Mouse (Mus musculus): ENCODE measurements around the gene Dscam. TPM values are rescaled to one million over a fixed set of nuclear protein-coding genes. Genes with fewer than 3 reads are reported as not detected.

Dscam gene
- polyA plus RNA-seq, 1 experiment from 2014 or later, result not detected

DNA sequence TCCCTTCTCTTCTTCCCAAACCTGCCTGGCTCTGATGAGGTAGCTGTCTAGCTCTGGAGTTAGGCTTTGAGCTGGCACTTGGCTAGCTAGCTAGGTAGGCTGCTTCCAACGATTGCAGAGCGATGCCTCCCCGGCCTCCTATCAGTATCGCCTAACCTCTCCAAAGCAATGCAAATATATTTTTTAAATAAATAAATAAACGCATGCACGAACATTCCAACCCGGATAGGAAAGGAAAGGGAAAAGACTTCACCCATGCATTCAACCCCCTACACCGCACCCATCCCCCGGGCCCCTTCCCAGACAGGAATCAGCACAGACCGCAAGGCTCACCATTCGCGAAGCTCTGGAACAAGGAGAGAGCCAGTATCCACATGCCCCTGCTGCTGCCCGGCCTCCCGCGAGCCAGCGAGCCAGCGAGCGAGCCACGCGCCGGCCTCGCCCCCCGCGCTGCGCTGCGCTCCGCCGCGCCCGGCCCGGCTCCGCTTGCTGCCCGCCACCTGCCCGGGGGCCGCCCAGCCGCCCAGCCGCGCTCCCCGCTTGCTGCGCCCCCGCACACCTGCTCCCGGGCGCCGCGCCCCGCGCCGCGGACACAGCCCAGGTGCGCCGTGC is 545 bp downstream of the Dscam start:
- Histone ChIP-seq H3K36me3 (no peaks in the 10 kb centered on the region), H3K27ac (ENCODE audit: poor library complexity, severe bottlenecking) (no peak overlapping the region), H3K27me3 (replicated peaks) (peaks cover 69% of the 10 kb centered on the region), H3K9ac (peak overlapping the region; percentile 74), H3K4me2 (peak overlapping the region; percentile 100), H3K4me3 (peak overlapping the region; percentile 76), H3K4me1 (replicated peaks) (peaks cover 13% of the 10 kb centered on the region; the same call in 1 of the 2 replicates), H3K9me3 (replicated peaks) (no peaks in the 10 kb centered on the region)
- 7% methylated on average over 46 of the region's 51 CpGs for WGBS
- ATAC-seq (ENCODE audit: insufficient number of reproducible peaks, low FRiP score), result no peak

GRCm38 (mm10) chr16:97168614-97169013 is 1.9 kb downstream of the Dscam start:
- no peak overlapping the region for H3K27ac ChIP-seq (ENCODE audit: poor library complexity, severe bottlenecking)
- WGBS, result 53% methylated on average over 3 of the region's 3 CpGs
- H3K9ac ChIP-seq, result no peak overlapping the region
- no peak for ATAC-seq (ENCODE audit: insufficient number of reproducible peaks, low FRiP score)
- peaks cover 15% of the 10 kb centered on the region; the same call in 1 of the 2 replicates for H3K4me1 ChIP-seq (replicated peaks)
- H3K4me3 ChIP-seq, result no peak overlapping the region
- H3K4me2 ChIP-seq, result no peak overlapping the region
- H3K9me3 ChIP-seq (replicated peaks), result no peaks in the 10 kb centered on the region
- H3K27me3 ChIP-seq (replicated peaks), result peaks cover 70% of the 10 kb centered on the region
- H3K36me3 ChIP-seq, result no peaks in the 10 kb centered on the region

DNA sequence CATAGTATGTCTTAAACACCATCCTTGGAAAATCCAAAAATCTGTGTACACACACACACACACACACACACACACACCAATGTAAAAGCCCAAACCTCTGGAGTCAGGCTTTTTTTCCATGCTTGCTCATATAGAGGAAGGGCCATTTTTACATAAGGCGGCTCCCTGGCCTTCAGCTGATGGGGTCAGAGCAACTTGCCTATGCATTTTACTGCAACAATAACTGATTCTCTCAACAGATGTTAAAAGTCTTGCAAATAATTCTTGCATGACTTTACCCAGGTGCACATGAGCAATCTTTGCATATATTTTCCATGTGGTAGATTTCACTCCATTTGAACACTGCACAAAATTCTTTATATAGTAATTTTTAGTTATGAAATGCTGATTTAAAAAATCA is 2.5 kb downstream of the Dscam start:
- no peak overlapping the region for H3K27ac ChIP-seq (ENCODE audit: poor library complexity, severe bottlenecking)
- H3K36me3 ChIP-seq, result no peaks in the 10 kb centered on the region
- no peak overlapping the region for H3K9ac ChIP-seq
- no peak overlapping the region for H3K4me3 ChIP-seq
- 89% methylated on average over 1 of the region's 1 CpGs for WGBS
- no peak for ATAC-seq (ENCODE audit: insufficient number of reproducible peaks, low FRiP score)
- no peak overlapping the region for H3K4me2 ChIP-seq
- H3K27me3 ChIP-seq (replicated peaks), result peaks cover 64% of the 10 kb centered on the region
- H3K9me3 ChIP-seq (replicated peaks), result no peaks in the 10 kb centered on the region
- H3K4me1 ChIP-seq (replicated peaks), result peaks cover 15% of the 10 kb centered on the region; the same call in 1 of the 2 replicates

- no peak for ATAC-seq (ENCODE audit: insufficient number of reproducible peaks, low FRiP score)
- Histone ChIP-seq H3K9me3 (replicated peaks) (no peaks in the 10 kb centered on the region), H3K36me3 (no peaks in the 10 kb centered on the region), H3K27me3 (replicated peaks) (peaks cover 58% of the 10 kb centered on the region), H3K4me2 (peak overlapping the region; percentile 88), H3K4me3 (no peak overlapping the region), H3K9ac (no peak overlapping the region), H3K4me1 (replicated peaks) (peaks cover 15% of the 10 kb centered on the region; the same call in 1 of the 2 replicates), H3K27ac (ENCODE audit: poor library complexity, severe bottlenecking) (no peak overlapping the region)
- whole genome bisulfite sequencing, result 57% methylated on average over 2 of the region's 2 CpGs
Measured at GRCm38 (mm10) chr16:97166166-97166565, 4.4 kb downstream of the Dscam start.

- peak overlapping the region; percentile 88 for H3K4me2 ChIP-seq
- peak overlapping the region; percentile 51 for H3K4me3 ChIP-seq
- H3K27me3 ChIP-seq (replicated peaks), result peaks cover 52% of the 10 kb centered on the region
- 2% methylated on average over 21 of the region's 21 CpGs for WGBS
- peaks cover 15% of the 10 kb centered on the region; the same call in 1 of the 2 replicates for H3K4me1 ChIP-seq (replicated peaks)
- no peaks in the 10 kb centered on the region for H3K9me3 ChIP-seq (replicated peaks)
- no peaks in the 10 kb centered on the region for H3K36me3 ChIP-seq
- H3K27ac ChIP-seq (ENCODE audit: poor library complexity, severe bottlenecking), result no peak overlapping the region
- ATAC-seq (ENCODE audit: insufficient number of reproducible peaks, low FRiP score), result peak; percentile 78
- H3K9ac ChIP-seq, result peak overlapping the region; percentile 60
Measured at GRCm38 (mm10) chr16:97165444-97166121, 5.0 kb downstream of the Dscam start.

DNA sequence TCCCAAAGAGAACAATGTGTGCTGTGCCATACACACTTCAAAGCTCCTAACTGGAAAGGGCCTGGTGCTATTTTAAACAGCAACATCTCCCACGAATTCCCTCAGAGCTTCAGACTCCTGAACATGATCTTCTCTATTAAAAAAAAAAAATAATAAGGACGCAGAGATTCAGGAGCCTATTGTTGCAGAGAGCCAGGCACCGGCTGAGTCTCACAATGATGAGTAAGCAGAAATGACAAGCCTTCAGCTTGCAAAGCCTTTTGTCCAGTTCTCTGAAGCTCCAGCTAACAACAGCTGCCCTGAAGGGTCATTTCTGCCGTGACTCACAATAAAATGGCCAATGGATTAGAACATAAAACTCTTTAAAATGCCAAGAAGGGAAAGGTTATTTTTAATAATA is 12.3 kb downstream of the Dscam start:
- ATAC-seq (ENCODE audit: insufficient number of reproducible peaks, low FRiP score), result no peak
- H3K27ac ChIP-seq (ENCODE audit: poor library complexity, severe bottlenecking), result no peak overlapping the region
- no peak overlapping the region for H3K4me3 ChIP-seq
- no peak overlapping the region for H3K4me2 ChIP-seq
- H3K9ac ChIP-seq, result no peak overlapping the region
- H3K9me3 ChIP-seq (replicated peaks), result no peaks in the 10 kb centered on the region
- WGBS, result 66% methylated on average over 4 of the region's 4 CpGs
- peaks cover 13% of the 10 kb centered on the region; the same call in 1 of the 2 replicates for H3K27me3 ChIP-seq (replicated peaks)
- H3K4me1 ChIP-seq (replicated peaks), result no peaks in the 10 kb centered on the region
- H3K36me3 ChIP-seq, result no peaks in the 10 kb centered on the region

GRCm38 (mm10) chr16:97144544-97145194 is 25.9 kb downstream of the Dscam start:
- 72% methylated on average over 12 of the region's 12 CpGs for WGBS
- no peak for ATAC-seq (ENCODE audit: insufficient number of reproducible peaks, low FRiP score)

DNA sequence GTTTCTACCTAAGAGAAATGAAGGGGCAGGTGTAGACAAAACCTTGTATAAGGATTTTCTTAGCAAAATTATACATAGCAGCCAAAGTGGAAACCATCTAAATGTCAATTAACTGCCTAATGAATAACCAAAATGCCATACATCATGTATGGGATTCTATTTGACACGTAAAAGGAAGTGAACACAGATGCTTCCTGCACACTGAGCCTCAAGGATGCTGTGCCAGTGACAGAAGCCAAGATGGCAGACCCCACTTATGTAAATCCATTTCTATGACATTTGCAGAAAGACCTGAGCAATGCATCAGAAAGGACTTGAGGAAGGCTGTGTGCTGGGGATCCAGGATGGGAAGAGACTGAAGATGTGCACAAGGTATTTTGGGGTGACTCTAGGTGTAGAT is 28.6 kb downstream of the Dscam start:
- H3K9ac ChIP-seq, result no peak overlapping the region
- H3K4me3 ChIP-seq, result no peak overlapping the region
- no peak for ATAC-seq (ENCODE audit: insufficient number of reproducible peaks, low FRiP score)
- H3K27me3 ChIP-seq (replicated peaks), result no peaks in the 10 kb centered on the region
- H3K36me3 ChIP-seq, result no peaks in the 10 kb centered on the region
- no peak overlapping the region for H3K4me2 ChIP-seq
- no peaks in the 10 kb centered on the region for H3K9me3 ChIP-seq (replicated peaks)
- H3K27ac ChIP-seq (ENCODE audit: poor library complexity, severe bottlenecking), result no peak overlapping the region
- WGBS, result 86% methylated on average over 1 of the region's 1 CpGs
- H3K4me1 ChIP-seq (replicated peaks), result no peaks in the 10 kb centered on the region

More at GRCm38 (mm10) chr16:97144544-97145194, 25.9 kb downstream of the Dscam start:
- H3K27ac ChIP-seq (ENCODE audit: poor library complexity, severe bottlenecking), result no peak overlapping the region
- H3K36me3 ChIP-seq, result no peaks in the 10 kb centered on the region
- no peaks in the 10 kb centered on the region for H3K4me1 ChIP-seq (replicated peaks)
- no peak overlapping the region for H3K4me3 ChIP-seq
- no peaks in the 10 kb centered on the region for H3K27me3 ChIP-seq (replicated peaks)
- H3K9me3 ChIP-seq (replicated peaks), result no peaks in the 10 kb centered on the region
- no peak overlapping the region for H3K4me2 ChIP-seq
- no peak overlapping the region for H3K9ac ChIP-seq

- WGBS, result 72% methylated on average over 10 of the region's 10 CpGs
Measured at GRCm38 (mm10) chr16:97135003-97135827, 35.3 kb downstream of the Dscam start.

GRCm38 (mm10) chr16:97127296-97127695 is 43.3 kb downstream of the Dscam start:
- no peak overlapping the region for H3K4me2 ChIP-seq
- no peak for ATAC-seq (ENCODE audit: insufficient number of reproducible peaks, low FRiP score)
- H3K4me3 ChIP-seq, result no peak overlapping the region
- H3K27me3 ChIP-seq (replicated peaks), result no peaks in the 10 kb centered on the region
- no peaks in the 10 kb centered on the region for H3K4me1 ChIP-seq (replicated peaks)
- 58% methylated on average over 2 of the region's 2 CpGs for WGBS
- H3K9me3 ChIP-seq (replicated peaks), result no peaks in the 10 kb centered on the region
- no peak overlapping the region for H3K27ac ChIP-seq (ENCODE audit: poor library complexity, severe bottlenecking)
- no peaks in the 10 kb centered on the region for H3K36me3 ChIP-seq
- H3K9ac ChIP-seq, result no peak overlapping the region

More at GRCm38 (mm10) chr16:97135003-97135827, 35.3 kb downstream of the Dscam start:
- Histone ChIP-seq H3K4me1 (replicated peaks) (no peaks in the 10 kb centered on the region), H3K9me3 (replicated peaks) (no peaks in the 10 kb centered on the region), H3K27ac (ENCODE audit: poor library complexity, severe bottlenecking) (no peak overlapping the region), H3K27me3 (replicated peaks) (no peaks in the 10 kb centered on the region), H3K4me2 (no peak overlapping the region), H3K36me3 (no peaks in the 10 kb centered on the region), H3K4me3 (no peak overlapping the region), H3K9ac (no peak overlapping the region)
- ATAC-seq (ENCODE audit: insufficient number of reproducible peaks, low FRiP score), result no peak

DNA sequence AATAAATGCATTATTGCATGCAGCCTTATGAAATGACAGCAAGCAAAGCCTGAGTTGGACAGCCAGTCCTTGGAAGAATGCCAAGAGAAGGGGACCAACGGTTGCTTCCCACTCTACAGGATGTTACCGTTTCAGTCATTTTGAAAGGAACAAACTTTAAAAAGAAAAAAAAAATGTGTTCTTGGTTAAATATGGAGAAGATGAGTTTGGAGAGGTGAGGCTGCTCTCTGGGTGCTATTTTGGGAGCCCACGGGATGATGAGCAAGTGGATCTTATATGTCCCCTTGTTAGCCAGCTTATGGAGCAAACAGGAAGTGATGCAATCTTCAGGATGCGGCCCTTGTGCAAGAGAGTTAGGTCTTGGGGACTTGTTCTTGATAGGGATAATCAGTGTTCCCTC is 60.5 kb downstream of the Dscam start:
- no peak overlapping the region for H3K27ac ChIP-seq (ENCODE audit: poor library complexity, severe bottlenecking)
- H3K4me2 ChIP-seq, result no peak overlapping the region
- no peaks in the 10 kb centered on the region for H3K27me3 ChIP-seq (replicated peaks)
- no peaks in the 10 kb centered on the region for H3K4me1 ChIP-seq (replicated peaks)
- H3K9me3 ChIP-seq (replicated peaks), result no peaks in the 10 kb centered on the region
- H3K36me3 ChIP-seq, result no peaks in the 10 kb centered on the region
- WGBS, result 72% methylated on average over 4 of the region's 4 CpGs
- no peak overlapping the region for H3K9ac ChIP-seq
- ATAC-seq (ENCODE audit: insufficient number of reproducible peaks, low FRiP score), result no peak
- no peak overlapping the region for H3K4me3 ChIP-seq
